Mouse (Mus musculus) splenic B cell, adult 2 months (primary cell): ENCODE measurements around the gene Mcmbp.

ENCODE experiments used
- DNase-seq: peaks from one replicate; pipeline ENCODE4 v3.0.0-alpha.2; 2011; ENCODE audit warnings: low read depth, low spot score
- H3K27me3 ChIP-seq: 2 replicates; pipeline ENCODE4 v1.6.1; 2012; ENCODE audit warnings: mild to moderate bottlenecking, low read length, moderate library complexity, mixed read lengths; ENCODE audit not compliant: control insufficient read depth, poor library complexity, insufficient read depth, severe bottlenecking
- H3K36me3 ChIP-seq: 2 replicates; pipeline ENCODE4 v1.6.1; 2012; ENCODE audit warnings: mild to moderate bottlenecking, low read length, moderate library complexity, mixed read lengths; ENCODE audit not compliant: control insufficient read depth, poor library complexity, insufficient read depth, severe bottlenecking

The Mcmbp gene

DNA sequence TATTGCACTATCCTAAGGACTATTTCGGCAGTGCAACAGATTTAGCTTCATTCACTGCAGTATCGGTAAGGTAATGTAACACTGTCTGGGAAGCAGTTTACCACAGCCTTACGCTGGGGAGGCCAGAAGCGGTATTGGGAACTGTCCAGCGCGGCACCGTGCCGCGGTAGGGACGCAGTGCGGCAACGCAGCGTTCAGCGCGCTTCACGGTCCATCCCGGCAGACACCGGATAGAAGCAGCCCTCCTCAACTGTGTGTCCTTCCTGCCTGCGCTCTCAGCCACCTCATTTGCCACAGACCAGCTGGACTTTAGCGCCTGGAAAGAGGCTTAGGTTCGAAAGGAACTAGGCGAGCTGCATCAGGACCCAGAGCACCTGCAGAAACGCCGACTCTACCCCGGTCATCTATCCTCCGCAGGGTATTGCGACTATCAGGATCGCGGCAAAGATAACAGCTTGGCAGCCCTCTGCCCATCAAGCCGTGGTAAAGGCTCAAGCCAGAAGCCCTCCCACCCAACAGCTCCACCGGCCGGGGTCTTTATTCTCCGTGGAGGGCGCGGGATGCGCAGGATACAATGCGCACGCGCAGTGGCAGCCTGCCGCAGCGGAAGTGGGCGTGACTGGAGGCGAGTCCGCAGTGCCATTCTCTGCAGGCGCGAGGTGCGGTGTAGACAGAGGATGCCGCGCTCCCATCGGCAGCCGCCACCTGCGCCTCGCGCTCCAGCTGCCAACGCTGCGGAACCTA, 52.3 kb downstream of the Mcmbp start:
- Histone ChIP-seq H3K36me3 (peaks cover 9% of the 10 kb centered on the region), H3K27me3 (no peaks in the 10 kb centered on the region)
- DNase-seq, result peak; percentile 74

DNA sequence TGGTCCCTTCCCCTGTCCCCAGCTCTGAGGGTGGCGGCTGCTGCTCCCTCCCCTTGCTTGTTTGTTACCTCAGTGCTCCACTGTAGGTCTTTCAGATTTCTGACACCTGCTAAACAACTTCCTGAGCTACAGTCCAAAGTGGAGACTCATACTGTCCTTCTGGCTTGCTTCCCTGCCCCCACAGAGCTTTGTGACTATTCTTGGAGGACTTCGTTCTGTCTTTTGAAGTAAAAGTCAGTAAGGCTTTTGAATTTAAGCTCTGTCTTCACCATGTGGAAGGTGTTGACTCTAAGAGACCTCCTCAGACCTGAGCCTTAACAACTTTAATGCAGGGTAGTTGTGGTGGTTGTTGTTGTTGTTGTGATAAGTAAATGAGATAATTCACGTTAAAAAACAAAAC, 61.7 kb downstream of the Mcmbp start:
- no peaks in the 10 kb centered on the region for H3K27me3 ChIP-seq
- no peak for DNase-seq
- peaks cover 14% of the 10 kb centered on the region for H3K36me3 ChIP-seq

DNA sequence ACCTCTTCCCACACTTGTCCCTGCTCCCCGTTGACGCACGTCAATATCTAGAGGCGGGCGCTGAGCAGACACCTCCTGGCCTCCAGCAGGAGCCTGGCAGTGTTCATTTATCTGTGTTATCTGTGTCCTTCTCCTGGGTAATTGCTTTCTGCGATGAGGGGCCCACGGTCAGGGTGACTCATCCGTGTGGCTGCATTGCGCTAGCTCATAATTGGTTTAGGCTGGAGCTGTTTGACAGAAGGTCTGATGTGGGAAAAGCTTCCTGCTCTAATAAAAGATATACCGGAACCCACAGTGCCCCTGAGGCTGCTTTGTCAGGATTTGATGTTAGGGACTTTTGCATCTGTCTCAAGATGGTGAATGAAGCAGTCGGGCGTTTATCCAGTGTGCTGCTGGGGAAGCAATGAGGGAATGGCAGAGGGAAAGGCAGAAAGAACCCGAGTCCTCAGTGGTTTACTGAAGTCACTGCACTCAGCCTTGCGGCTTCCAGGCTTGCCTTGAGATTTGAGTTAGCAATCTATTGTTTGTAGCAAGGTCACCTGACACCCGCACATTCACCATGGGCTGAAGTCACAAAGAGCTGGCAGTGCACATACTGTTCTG, 67.8 kb downstream of the Mcmbp start:
- Histone ChIP-seq H3K27me3 (no peaks in the 10 kb centered on the region), H3K36me3 (peaks cover 21% of the 10 kb centered on the region)
- DNase-seq, result no peak

DNA sequence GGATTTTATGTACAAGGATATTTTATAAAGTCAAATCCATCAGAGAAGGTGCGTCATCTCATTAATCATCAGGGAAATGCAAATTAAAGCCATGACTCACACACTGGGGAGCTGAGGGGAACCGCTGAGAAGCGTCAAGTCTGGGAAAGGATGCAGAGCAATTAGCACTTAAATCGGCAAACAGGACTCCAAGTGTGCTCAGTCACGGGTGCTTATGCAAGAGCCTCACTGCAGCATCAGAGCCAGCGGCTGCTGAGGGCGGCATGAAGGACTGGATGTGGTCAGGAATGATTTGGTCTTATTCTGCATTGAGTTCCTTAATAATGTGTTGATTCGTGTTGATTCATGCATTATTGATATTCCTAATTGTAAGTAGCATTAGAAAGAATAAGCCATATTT, 68.3 kb downstream of the Mcmbp start:
- peak; percentile 18 for DNase-seq

DNA sequence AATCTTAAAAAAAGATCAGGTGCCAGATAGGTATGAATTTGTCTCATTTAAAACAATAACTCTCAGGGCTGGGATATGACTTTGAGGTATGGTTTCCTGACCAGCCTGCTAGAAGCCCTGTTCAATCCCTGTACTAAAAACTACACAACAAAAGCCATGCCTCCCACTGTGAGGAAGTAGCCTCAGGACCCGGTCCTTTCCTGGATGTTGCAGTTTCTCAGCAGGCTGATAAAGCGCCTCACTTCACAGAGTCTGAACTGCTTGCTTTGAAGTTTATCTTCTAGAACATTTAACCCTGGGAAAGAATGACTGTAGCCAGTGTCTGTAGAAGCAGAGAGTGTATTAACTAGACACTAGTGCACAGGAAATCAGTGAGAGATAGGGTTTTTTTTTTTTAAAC, 71.5 kb downstream of the Mcmbp start:
- no peak for DNase-seq
- no peaks in the 10 kb centered on the region for H3K27me3 ChIP-seq
- H3K36me3 ChIP-seq, result peaks cover 18% of the 10 kb centered on the region

More for the DNA sequence above, 68.3 kb downstream of the Mcmbp start:
- peaks cover 19% of the 10 kb centered on the region for H3K36me3 ChIP-seq
- no peaks in the 10 kb centered on the region for H3K27me3 ChIP-seq

DNA sequence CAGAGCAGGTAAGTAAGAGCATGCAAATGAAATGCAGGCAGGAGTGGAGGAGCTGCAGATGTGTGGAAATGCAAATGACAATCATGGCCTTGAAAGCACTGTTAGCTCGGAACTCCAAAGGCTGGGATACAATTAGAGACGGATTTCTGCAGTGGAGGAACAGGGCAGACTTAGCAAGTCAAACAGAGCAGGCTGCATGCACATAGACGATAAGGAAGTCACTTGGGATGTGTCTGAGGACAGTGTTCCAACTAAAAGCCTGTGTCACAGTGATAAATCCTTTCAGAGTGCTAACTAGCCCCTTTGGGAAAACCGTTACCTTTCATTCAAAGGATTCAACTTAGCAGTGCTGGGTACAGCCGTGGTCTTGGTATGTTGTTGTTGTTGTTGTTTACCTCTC, 72.5 kb downstream of the Mcmbp start:
- Histone ChIP-seq H3K27me3 (no peaks in the 10 kb centered on the region), H3K36me3 (peaks cover 18% of the 10 kb centered on the region)
- no peak for DNase-seq

DNA sequence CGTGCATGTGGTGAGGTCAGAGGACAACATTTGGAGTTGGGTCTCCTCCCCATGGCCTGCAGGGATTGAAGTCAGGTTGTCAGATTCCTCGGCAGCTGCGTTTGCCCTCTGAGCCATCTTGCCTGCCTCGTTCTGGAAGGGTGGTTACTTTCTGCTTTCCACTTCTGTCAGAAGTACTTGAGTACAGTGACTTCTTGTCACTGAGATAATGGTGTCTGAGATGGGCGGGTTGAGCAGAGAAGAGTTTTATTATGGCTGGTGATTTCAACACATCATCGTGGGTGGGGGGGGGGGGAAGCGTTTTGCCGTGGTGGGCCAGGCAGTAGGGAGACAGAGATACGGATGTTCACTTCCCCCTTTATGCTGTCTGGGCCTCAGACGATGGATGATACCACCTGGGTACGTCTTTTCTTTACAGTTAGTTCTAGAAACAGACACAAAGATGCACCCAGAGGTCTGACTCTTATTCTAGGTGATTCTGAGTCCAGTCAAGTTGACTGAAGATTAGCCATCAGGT, 75.4 kb downstream of the Mcmbp start:
- H3K36me3 ChIP-seq, result peaks cover 14% of the 10 kb centered on the region
- H3K27me3 ChIP-seq, result no peaks in the 10 kb centered on the region
- DNase-seq, result no peak

DNA sequence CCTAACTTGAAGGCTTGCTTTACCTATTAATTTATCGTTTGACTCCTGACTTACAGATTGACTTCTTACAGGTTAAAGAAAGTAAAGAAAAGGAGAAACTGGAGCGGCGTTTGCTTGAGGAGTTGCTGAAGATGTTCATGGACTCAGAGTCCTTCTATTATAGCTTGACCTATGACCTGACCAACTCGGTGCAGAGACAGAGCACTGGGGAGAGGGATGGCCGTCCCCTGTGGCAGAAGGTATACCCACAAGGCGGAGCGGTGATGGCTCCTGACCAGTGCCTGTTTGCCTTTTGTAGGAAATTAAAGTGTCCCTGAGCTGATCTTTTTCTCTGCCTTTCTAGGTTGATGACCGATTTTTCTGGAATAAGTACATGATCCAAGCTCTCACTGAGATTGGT, 76.4 kb downstream of the Mcmbp start:
- Histone ChIP-seq H3K27me3 (no peaks in the 10 kb centered on the region), H3K36me3 (peaks cover 17% of the 10 kb centered on the region)

DNA sequence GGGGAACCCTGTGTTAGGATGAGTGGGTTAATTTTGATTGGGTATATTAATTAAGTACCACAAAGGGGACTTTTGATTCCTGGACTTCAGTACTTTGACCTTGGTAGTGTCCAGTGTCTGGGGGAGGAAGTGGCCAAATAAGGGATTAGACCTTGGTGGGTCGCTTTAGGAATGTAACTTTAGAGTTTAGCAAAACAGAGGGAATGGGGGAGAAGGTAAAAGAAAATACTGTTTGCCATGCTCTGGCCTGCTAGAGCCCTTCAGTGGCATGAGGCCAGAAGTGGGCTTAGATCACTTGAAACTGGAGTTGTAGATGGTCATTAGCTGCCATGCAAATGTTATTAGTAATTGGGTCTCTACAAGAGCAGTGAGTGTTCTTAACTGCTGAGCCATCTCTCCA, 83.3 kb downstream of the Mcmbp start:
- no peak for DNase-seq
- Histone ChIP-seq H3K36me3 (peaks cover 5% of the 10 kb centered on the region), H3K27me3 (no peaks in the 10 kb centered on the region)

More for the DNA sequence above, 76.4 kb downstream of the Mcmbp start:
- DNase-seq, result no peak
